Mouse (Mus musculus): ENCODE measurements around the gene Ncoa7. TPM values are rescaled to one million over a fixed set of nuclear protein-coding genes. Genes with fewer than 3 reads are reported as not detected.

Gene Ncoa7
- polyA plus RNA-seq, 1 experiment from 2014 or later, result 11.1 TPM

Other genes with a start within 250 kb of the Ncoa7 start
- gene Trmt11, start 202.6 kb downstream of the Ncoa7 start, polyA plus RNA-seq (2016; fragmentation: Nextera tagmentation; extraction: Ambion mirVana), result 30.1 and 32.5 TPM in 2 replicates
- gene Hint3, start 173.7 kb downstream of the Ncoa7 start, polyA plus RNA-seq (2016; fragmentation: Nextera tagmentation; extraction: Ambion mirVana), result 18.5 and 22.7 TPM in 2 replicates
- 5.3 and 5.6 TPM in 2 replicates for gene Hey2, start 39.5 kb upstream of the Ncoa7 start, polyA plus RNA-seq (2016; fragmentation: Nextera tagmentation; extraction: Ambion mirVana)

Measured in forebrain, embryonic 12.5 days (tissue).